22 mouse cellular contexts compared by ENCODE assay signal in the genomic region with DNA sequence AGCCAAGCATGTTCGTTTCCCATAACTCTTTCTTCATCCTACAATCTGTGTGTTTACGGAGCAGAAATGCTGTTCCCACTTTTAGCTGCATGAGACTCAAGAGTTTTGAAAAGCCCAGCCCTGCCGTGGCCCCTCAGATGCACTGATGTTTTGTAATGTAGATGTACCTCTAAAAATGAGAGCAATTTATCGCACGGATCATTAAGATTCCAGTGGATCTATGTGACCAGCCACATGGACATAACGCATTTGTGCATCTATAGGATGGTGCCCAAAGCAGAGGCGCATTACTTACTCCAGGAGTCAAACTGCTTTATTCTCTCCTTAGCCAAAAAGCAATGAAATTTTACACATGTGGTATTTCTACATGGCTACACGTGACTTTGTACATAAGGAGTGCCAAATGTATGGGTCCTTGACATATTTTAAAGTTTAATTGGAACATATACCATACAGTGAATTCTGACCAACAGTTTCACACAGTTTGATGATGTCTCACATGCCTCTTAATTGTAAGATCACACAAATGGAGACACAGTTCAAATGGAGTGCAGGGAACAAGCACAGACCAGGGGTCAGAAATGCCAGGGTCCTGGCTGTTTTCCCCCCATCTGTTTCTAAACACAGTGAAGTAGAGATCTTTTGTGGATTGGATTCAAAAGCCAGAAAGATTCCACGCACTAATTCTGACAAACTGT. TPM values are rescaled to one million over a fixed set of nuclear protein-coding genes. Genes with fewer than 3 reads are reported as not detected.
DNase-seq lines count a peak whose midpoint lies in the region; ATAC-seq and TF ChIP-seq lines count a peak whose summit lies in the region.
"Had no signal": no experiment of that assay in that cellular context is flagged by ENCODE, and none has a peak within 500 bp of the region (broad histone marks: within the 10 kb centered on the region; RNA-seq: fewer than 3 reads in every experiment).

No protein-coding gene starts in this region.

- WGBS in forebrain, embryonic 10.5 days, result 45% methylated on average over 9 of the region's 9 CpGs
- 15% methylated on average over 9 of the region's 9 CpGs for WGBS in forebrain, postnatal 0 days
- WGBS in midbrain, embryonic 11.5 days, result 53% methylated on average over 9 of the region's 9 CpGs
- 29% methylated on average over 9 of the region's 9 CpGs for WGBS in midbrain, embryonic 15.5 days
- WGBS in neural tube, embryonic 13.5 days, result 26% methylated on average over 9 of the region's 9 CpGs
- 79% methylated on average over 9 of the region's 9 CpGs for WGBS in heart, adult 2 months

- H3K36me3 ChIP-seq in forebrain, embryonic 10.5 days (replicated peaks), result peaks cover 19% of the 10 kb centered on the region
- no peaks in the 10 kb centered on the region for H3K36me3 ChIP-seq in forebrain, postnatal 0 days (ENCODE audit: insufficient read depth)
- peaks cover 7% of the 10 kb centered on the region for H3K36me3 ChIP-seq in midbrain, embryonic 11.5 days (ENCODE audit: control insufficient read depth, insufficient read depth, low read length)
- H3K36me3 ChIP-seq in midbrain, embryonic 15.5 days (replicated peaks), result no peaks in the 10 kb centered on the region
- H3K36me3 ChIP-seq in neural tube, embryonic 13.5 days, result no peaks in the 10 kb centered on the region
- H3K36me3 ChIP-seq in heart, adult 2 months (ENCODE audit: control insufficient read depth, insufficient read depth, low read length), result no peaks in the 10 kb centered on the region
- H3K36me3 ChIP-seq: embryonic facial prominence, embryonic 12.5 days; limb, embryonic 12.5 days; liver, embryonic 12.5 days had no signal

- peak overlapping the region; percentile 22; the same call in 1 of the 2 replicates for H3K4me3 ChIP-seq in forebrain, embryonic 10.5 days
- no peak overlapping the region for H3K4me3 ChIP-seq in forebrain, postnatal 0 days (ENCODE audit: low read depth, low read length)
- no peak overlapping the region for H3K4me3 ChIP-seq in midbrain, embryonic 11.5 days (ENCODE audit: low read depth, low read length)
- H3K4me3 ChIP-seq in midbrain, embryonic 15.5 days, result no peak overlapping the region
- H3K4me3 ChIP-seq in neural tube, embryonic 13.5 days, result no peak overlapping the region
- no peak overlapping the region for H3K4me3 ChIP-seq in heart, adult 2 months
- H3K4me3 ChIP-seq: embryonic facial prominence, embryonic 12.5 days; limb, embryonic 12.5 days; liver, embryonic 12.5 days; midbrain, embryonic 13.5 days had no signal

- TF ChIP-seq CTCF in forebrain, postnatal 0 days (IDR thresholded peaks at IDR 0.05; ENCODE audit: low read depth), result no peak
- no peak for TF ChIP-seq CTCF in heart, adult 2 months (IDR thresholded peaks at IDR 0.05)

- ATAC-seq in forebrain, postnatal 0 days, result no peak
- peak; percentile 76 for ATAC-seq in midbrain, embryonic 11.5 days (ENCODE audit: low FRiP score)
- no peak for ATAC-seq in midbrain, embryonic 15.5 days (replicated peaks)
- peak; percentile 50; the same call in 1 of the 2 replicates for ATAC-seq in neural tube, embryonic 13.5 days (ENCODE audit: low read depth)
- ATAC-seq: CD4-positive, CD25-positive, alpha-beta regulatory T cell, adult 4 months; liver, embryonic 12.5 days; midbrain, embryonic 13.5 days; Patski had no signal

- no peaks in the 10 kb centered on the region for H3K27me3 ChIP-seq in forebrain, embryonic 10.5 days (ENCODE audit: poor library complexity, severe bottlenecking)
- no peaks in the 10 kb centered on the region for H3K27me3 ChIP-seq in forebrain, postnatal 0 days (ENCODE audit: insufficient read depth, low read length)
- no peaks in the 10 kb centered on the region for H3K27me3 ChIP-seq in midbrain, embryonic 11.5 days (ENCODE audit: control insufficient read depth, insufficient read depth, low read length)
- H3K27me3 ChIP-seq in midbrain, embryonic 15.5 days (replicated peaks), result no peaks in the 10 kb centered on the region
- no peaks in the 10 kb centered on the region for H3K27me3 ChIP-seq in neural tube, embryonic 13.5 days
- H3K27me3 ChIP-seq in heart, adult 2 months (ENCODE audit: control insufficient read depth, insufficient read depth, low read length), result no peaks in the 10 kb centered on the region; the same call in 1 of the 2 replicates
- H3K27me3 ChIP-seq: embryonic facial prominence, embryonic 12.5 days; limb, embryonic 12.5 days; liver, embryonic 12.5 days; midbrain, embryonic 13.5 days; Patski had no signal

- no peak overlapping the region for H3K9ac ChIP-seq in forebrain, postnatal 0 days
- H3K9ac ChIP-seq in midbrain, embryonic 11.5 days (ENCODE audit: low read length), result no peak overlapping the region
- no peak overlapping the region for H3K9ac ChIP-seq in midbrain, embryonic 15.5 days
- H3K9ac ChIP-seq in neural tube, embryonic 13.5 days, result no peak overlapping the region
- H3K9ac ChIP-seq in heart, adult 2 months (ENCODE audit: low read depth, low read length), result no peak overlapping the region
- H3K9ac ChIP-seq: embryonic facial prominence, embryonic 12.5 days; limb, embryonic 12.5 days; liver, embryonic 12.5 days; midbrain, embryonic 13.5 days had no signal

- H3K4me2 ChIP-seq in forebrain, postnatal 0 days (ENCODE audit: low read depth), result no peak overlapping the region
- H3K4me2 ChIP-seq in midbrain, embryonic 11.5 days, result no peak overlapping the region
- no peak overlapping the region for H3K4me2 ChIP-seq in midbrain, embryonic 15.5 days
- H3K4me2 ChIP-seq in neural tube, embryonic 13.5 days, result no peak overlapping the region
- H3K4me2 ChIP-seq: embryonic facial prominence, embryonic 12.5 days; limb, embryonic 12.5 days; liver, embryonic 12.5 days; midbrain, embryonic 13.5 days had no signal

- no peak for TF ChIP-seq POLR2A in heart, adult 2 months (IDR thresholded peaks at IDR 0.05; ENCODE audit: insufficient read depth, low read depth, low read length)

- no peak for TF ChIP-seq EP300 in heart, adult 2 months (IDR thresholded peaks at IDR 0.05; ENCODE audit: insufficient read depth, low read depth, low read length)

- peak overlapping the region; percentile 83 for H3K27ac ChIP-seq in forebrain, embryonic 10.5 days
- H3K27ac ChIP-seq in forebrain, postnatal 0 days (ENCODE audit: low read depth, low read length), result no peak overlapping the region
- H3K27ac ChIP-seq in midbrain, embryonic 11.5 days (ENCODE audit: low read depth, low read length), result peak overlapping the region; percentile 48
- H3K27ac ChIP-seq in midbrain, embryonic 15.5 days, result no peak overlapping the region
- H3K27ac ChIP-seq in neural tube, embryonic 13.5 days (replicated peaks), result no peak overlapping the region; the same call in 1 of the 2 replicates
- no peak overlapping the region for H3K27ac ChIP-seq in heart, adult 2 months
- H3K27ac ChIP-seq: embryonic facial prominence, embryonic 12.5 days; limb, embryonic 12.5 days; liver, embryonic 12.5 days; midbrain, embryonic 13.5 days had no signal

- H3K79me2 ChIP-seq in heart, adult 2 months (replicated peaks; ENCODE audit: control insufficient read depth, insufficient read depth, low read length), result no peaks in the 10 kb centered on the region

- intact Hi-C loops in heart, postnatal 25 days (cut with DNase I), result no loop called here
- intact Hi-C loops in heart, adult 2 months (cut with DNase I), result no loop called here

- peaks cover 33% of the 10 kb centered on the region for H3K4me1 ChIP-seq in forebrain, embryonic 10.5 days
- no peaks in the 10 kb centered on the region for H3K4me1 ChIP-seq in forebrain, postnatal 0 days (ENCODE audit: insufficient read depth)
- peaks cover 17% of the 10 kb centered on the region for H3K4me1 ChIP-seq in midbrain, embryonic 11.5 days (ENCODE audit: control insufficient read depth, insufficient read depth, low read length)
- H3K4me1 ChIP-seq in midbrain, embryonic 15.5 days, result no peaks in the 10 kb centered on the region
- H3K4me1 ChIP-seq in neural tube, embryonic 13.5 days (replicated peaks), result peaks cover 18% of the 10 kb centered on the region
- H3K4me1 ChIP-seq in heart, adult 2 months (ENCODE audit: control insufficient read depth, insufficient read depth, low read length), result no peaks in the 10 kb centered on the region
- H3K4me1 ChIP-seq: embryonic facial prominence, embryonic 12.5 days; limb, embryonic 12.5 days; liver, embryonic 12.5 days had no signal

- no peaks in the 10 kb centered on the region for H3K9me3 ChIP-seq in forebrain, embryonic 10.5 days
- H3K9me3 ChIP-seq in forebrain, postnatal 0 days (ENCODE audit: low read length), result no peaks in the 10 kb centered on the region
- H3K9me3 ChIP-seq in midbrain, embryonic 11.5 days (ENCODE audit: control insufficient read depth, low read length), result no peaks in the 10 kb centered on the region
- no peaks in the 10 kb centered on the region for H3K9me3 ChIP-seq in midbrain, embryonic 15.5 days
- H3K9me3 ChIP-seq in neural tube, embryonic 13.5 days, result no peaks in the 10 kb centered on the region
- H3K9me3 ChIP-seq: embryonic facial prominence, embryonic 12.5 days; limb, embryonic 12.5 days; liver, embryonic 12.5 days; midbrain, embryonic 13.5 days had no signal

- DNase-seq in forebrain, embryonic 10.5 days (ENCODE audit: extremely low spot score, low spot score), result peak; percentile 25
- DNase-seq in forebrain, postnatal 0 days, result no peak
- peak; percentile 84 for DNase-seq in midbrain, embryonic 11.5 days (ENCODE audit: low spot score, missing footprints)
- peak; percentile 26 for DNase-seq in embryo, embryonic 9.5 days (ENCODE audit: extremely low spot score)
- DNase-seq in heart, postnatal 25 days (ENCODE audit: low spot score), result no peak
- no peak for DNase-seq in heart, adult 2 months
- DNase-seq: adrenal gland, postnatal 10 days; cerebellum, postnatal 10 days; gastrocnemius, postnatal 14 days; heart, adult 18-20 months; heart, postnatal 4 days; lung, adult 2 months; lung, postnatal 4 days; thymus, postnatal 4 days had no signal

RNA-seq across cellular contexts. Expression of gene Adgrv1, which starts 35.9 kb away (rescaled TPM):
- polyA plus RNA-seq in forebrain, embryonic 10.5 days (2016; fragmentation: Nextera tagmentation; extraction: Ambion mirVana), result 28.1 and 30.3 TPM in 2 replicates
- 10.2 and 13.5 TPM in 2 replicates for total RNA-seq in forebrain, postnatal 0 days (2014; rRNA removed)
- 3.9 and 6.1 TPM in 2 replicates for polyA plus RNA-seq in forebrain, postnatal 0 days (2015; fragmentation: Nextera tagmentation; extraction: Ambion mirVana)
- 43.1 and 45.2 TPM in 2 replicates for polyA plus RNA-seq in midbrain, embryonic 11.5 days (2014; fragmentation: Nextera tagmentation; extraction: Ambion mirVana)
- 9.5 and 9.7 TPM in 2 replicates for polyA plus RNA-seq in midbrain, embryonic 15.5 days (2015; fragmentation: Nextera tagmentation; extraction: Ambion mirVana)
- polyA plus RNA-seq in neural tube, embryonic 13.5 days (2015; fragmentation: Nextera tagmentation; extraction: Ambion mirVana), result 16.6 and 20.4 TPM in 2 replicates
- total RNA-seq in heart, postnatal 25 days (2021), result under 1 TPM; 0.13 to 0.17 TPM
- total RNA-seq in heart, adult 2 months (2021), result under 1 TPM in 1 of 2 experiments, not detected in 1; 0.30 TPM
- polyA plus RNA-seq in heart, adult 2 months (2012; rRNA removed), result 0.18 and 0.35 TPM in 2 replicates
- polyA plus RNA-seq: CD4-positive, CD25-positive, alpha-beta regulatory T cell, adult 4 months had no signal

Comparison
In these comparisons a context has a peak if more than half of its experiments do, and no peak if none do; other contexts are left out.
1. DNase-seq: peak in forebrain, embryonic 10.5 days (single experiment), midbrain, embryonic 11.5 days (single experiment) and embryo, embryonic 9.5 days (single experiment); none in forebrain, postnatal 0 days (single experiment), heart, postnatal 25 days (single experiment) and heart, adult 2 months (0 of 2).
2. H3K27ac ChIP-seq: peak in forebrain, embryonic 10.5 days (single experiment) and midbrain, embryonic 11.5 days (single experiment); none in forebrain, postnatal 0 days (single experiment), midbrain, embryonic 15.5 days (single experiment), neural tube, embryonic 13.5 days (single experiment) and heart, adult 2 months (single experiment).
3. ATAC-seq: peak in midbrain, embryonic 11.5 days (single experiment) and neural tube, embryonic 13.5 days (single experiment); none in forebrain, postnatal 0 days (single experiment) and midbrain, embryonic 15.5 days (single experiment).